Mouse (Mus musculus) heart, adult 2 months (tissue): ENCODE measurements around the gene Ociad1.

Experiments used
- CTCF ChIP-seq: fragments of 200-600 bp; IDR thresholded peaks from 2 replicates; pipeline ENCODE4 v1.8.1; 2022; ENCODE audit warnings: antibody characterized with exemption, mild to moderate bottlenecking, moderate library complexity
- POLR2A ChIP-seq: fragments of 200-500 bp; IDR thresholded peaks from 2 replicates; pipeline ENCODE4 v1.6.1; 2011; ENCODE audit warnings: mild to moderate bottlenecking, low read depth, low read length, control low read depth; ENCODE audit not compliant: insufficient read depth

DNA sequence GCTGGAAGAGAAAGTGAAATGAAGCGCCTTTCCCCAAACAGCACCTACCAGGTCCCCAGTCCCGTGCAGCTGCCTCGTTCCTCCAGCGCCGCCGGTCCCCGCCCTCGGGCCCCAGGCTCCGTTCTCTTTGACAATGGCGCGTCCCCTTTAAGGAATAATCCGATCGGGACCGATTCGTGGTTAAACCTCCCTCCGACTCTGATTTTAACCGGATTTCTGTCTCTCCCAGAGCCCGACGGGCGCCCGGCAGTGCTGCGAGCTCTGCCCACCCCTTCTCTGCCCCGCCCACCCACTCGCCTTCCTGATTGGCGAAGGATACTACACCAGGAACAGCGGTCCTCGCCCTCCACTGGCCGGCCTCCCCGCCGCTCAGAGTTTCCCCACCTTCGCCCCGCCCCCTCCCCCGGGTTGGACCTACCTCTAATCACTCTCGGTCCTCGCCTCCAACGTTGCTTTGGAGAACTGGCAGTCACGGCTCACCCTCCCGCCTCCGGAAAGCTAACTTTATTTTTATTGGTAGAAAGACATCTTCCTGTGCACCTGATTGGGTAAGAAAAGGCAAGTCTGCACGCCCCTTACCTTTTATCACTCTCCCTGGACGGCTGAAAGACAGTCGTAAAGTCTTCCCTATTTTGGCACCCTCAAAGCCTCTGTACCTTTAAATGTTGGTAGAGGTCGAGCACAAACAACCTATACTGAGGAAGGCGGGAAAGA lies 36.1 kb upstream of the Ociad1 start, which contains the start of gene Fryl:
- no peak for TF ChIP-seq CTCF
- TF ChIP-seq POLR2A: peak; percentile 68
